Mouse (Mus musculus): ENCODE measurements around the gene Map3k5.
"Not testable (repeated sequence)": the region's sequence is repeated elsewhere in the genome, so short reads cannot be mapped to it uniquely, and the experiment has no call there.

The Map3k5 gene

GRCm38 (mm10) chr10:19934384-19935294 lies at the start of gene Map3k5:
Map3k5 (plus strand) TSS chr10:19934472.
- DNase-seq = peak; percentile 38 to 63

- no peak for DNase-seq
These were observed 48.0 kb upstream of the Map3k5 start for GRCm38 (mm10) chr10:19886249-19886648.

- no peak for DNase-seq
These were observed 44.4 kb upstream of the Map3k5 start for GRCm38 (mm10) chr10:19889908-19890307.

GRCm38 (mm10) chr10:19891686-19892085 lies 42.6 kb upstream of the Map3k5 start:
- DNase-seq = no peak

- DNase-seq = no peak
These were observed 41.1 kb upstream of the Map3k5 start for GRCm38 (mm10) chr10:19893146-19893545.

- DNase-seq = peak; percentile 44 to 46
These were observed 40.3 kb upstream of the Map3k5 start for GRCm38 (mm10) chr10:19893976-19894375.

GRCm38 (mm10) chr10:19900191-19900590 lies 34.1 kb upstream of the Map3k5 start:
- DNase-seq = no peak

- DNase-seq = no peak
These were observed 32.3 kb upstream of the Map3k5 start for GRCm38 (mm10) chr10:19901992-19902391.

- DNase-seq = peak; percentile 51 to 55
These were observed 30.0 kb upstream of the Map3k5 start for GRCm38 (mm10) chr10:19904077-19904820.

GRCm38 (mm10) chr10:19907246-19907804 lies 26.9 kb upstream of the Map3k5 start, which contains the start of gene Pex7:
Pex7 (minus strand) TSS chr10:19907689.
- peak; percentile 92 to 96 for DNase-seq

- no peak for DNase-seq
These were observed 26.2 kb upstream of the Map3k5 start for GRCm38 (mm10) chr10:19908076-19908475.

- DNase-seq = no peak
These were observed 23.8 kb upstream of the Map3k5 start for GRCm38 (mm10) chr10:19910516-19910915.

GRCm38 (mm10) chr10:19911583-19911982 lies 22.7 kb upstream of the Map3k5 start:
- DNase-seq = no peak

GRCm38 (mm10) chr10:19913806-19914205 lies 20.5 kb upstream of the Map3k5 start:
- DNase-seq = no peak

- peak; percentile 64 to 66 for DNase-seq
These were observed 19.0 kb upstream of the Map3k5 start for GRCm38 (mm10) chr10:19915301-19915700.

- DNase-seq = peak; percentile 99 to 100
These were observed 11.9 kb upstream of the Map3k5 start for GRCm38 (mm10) chr10:19922410-19922809.

- no peak for DNase-seq
These were observed 10.0 kb upstream of the Map3k5 start for GRCm38 (mm10) chr10:19924256-19924655.

GRCm38 (mm10) chr10:19926391-19926897 lies 7.8 kb upstream of the Map3k5 start:
- not testable (repeated sequence) for DNase-seq

GRCm38 (mm10) chr10:19928205-19928604 lies 6.1 kb upstream of the Map3k5 start:
- no peak for DNase-seq

GRCm38 (mm10) chr10:19932986-19933385 lies 1.3 kb upstream of the Map3k5 start:
- no peak for DNase-seq

GRCm38 (mm10) chr10:19933511-19934383 lies 525 bp upstream of the Map3k5 start:
- DNase-seq = peak; percentile 86 to 90

- no peak for DNase-seq
These were observed 987 bp downstream of the Map3k5 start for GRCm38 (mm10) chr10:19935295-19935623.
